Mouse (Mus musculus) gastrocnemius, postnatal 4 days (tissue): ENCODE measurements around the gene Ube2q2. TPM values are rescaled to one million over a fixed set of nuclear protein-coding genes. Genes with fewer than 3 reads are reported as not detected.
"Not testable (repeated sequence)": the region's sequence is repeated elsewhere in the genome, so short reads cannot be mapped to it uniquely, and the experiment has no call there.

Experiments used
- DNase-seq, 2 experiments: peaks; one replicate each; pipeline ENCODE4 v3.0.0; 2021 to 2022; ENCODE audit warnings: low spot score in 2 of 2, mixed read lengths in 2 of 2
- total RNA-seq, 2 experiments: library from RNA; stranded (reverse); gene quantifications; 2 replicates each; pipeline ENCODE4 v1.2.3; 2021

Ube2q2 gene
- total RNA-seq, 2 experiments from 2014 or later: 26.7 to 27.2 TPM

- no peak for DNase-seq
These were observed 87.8 kb downstream of the Ube2q2 start for GRCm38 (mm10) chr9:55236235-55237165.

GRCm38 (mm10) chr9:55240852-55241251 is 92.2 kb downstream of the Ube2q2 start:
- no peak for DNase-seq

- no peak for DNase-seq
These were observed 93.4 kb downstream of the Ube2q2 start for GRCm38 (mm10) chr9:55241863-55242685.

GRCm38 (mm10) chr9:55243280-55243679 is 94.6 kb downstream of the Ube2q2 start:
- DNase-seq: no peak

- no peak for DNase-seq
These were observed 95.4 kb downstream of the Ube2q2 start for GRCm38 (mm10) chr9:55244079-55244478.

GRCm38 (mm10) chr9:55245057-55245750 is 96.5 kb downstream of the Ube2q2 start:
- not testable (repeated sequence) for DNase-seq

- no peak for DNase-seq
These were observed 97.8 kb downstream of the Ube2q2 start for GRCm38 (mm10) chr9:55246440-55246839.

- no peak for DNase-seq
These were observed 98.3 kb downstream of the Ube2q2 start for GRCm38 (mm10) chr9:55246918-55247317.

GRCm38 (mm10) chr9:55248465-55248864 is 99.8 kb downstream of the Ube2q2 start:
- DNase-seq: no peak

GRCm38 (mm10) chr9:55250595-55251247 is 102.1 kb downstream of the Ube2q2 start:
- DNase-seq: no peak

GRCm38 (mm10) chr9:55252097-55252496 is 103.4 kb downstream of the Ube2q2 start:
- not testable (repeated sequence) for DNase-seq

GRCm38 (mm10) chr9:55253849-55254248 is 105.2 kb downstream of the Ube2q2 start:
- no peak for DNase-seq

GRCm38 (mm10) chr9:55255056-55255455 is 106.4 kb downstream of the Ube2q2 start:
- no peak for DNase-seq

GRCm38 (mm10) chr9:55255604-55256003 is 107.0 kb downstream of the Ube2q2 start:
- DNase-seq: no peak

- no peak for DNase-seq
These were observed 108.5 kb downstream of the Ube2q2 start for GRCm38 (mm10) chr9:55257105-55257504.

Other genes starting within 250 kb of the Ube2q2 start
- gene Hykk, start 231.6 kb upstream of the Ube2q2 start, total RNA-seq: 1 to 10 TPM; 4.8 to 5.1 TPM
- 100 to 1,000 TPM; 170 to 194 TPM for gene Psma4, start 198.1 kb upstream of the Ube2q2 start, total RNA-seq
- gene AY074887, start 197.9 kb upstream of the Ube2q2 start, total RNA-seq: under 1 TPM in 1 of 2 experiments, not detected in 1; 0.36 TPM
- gene Chrna5, start 168.0 kb upstream of the Ube2q2 start, total RNA-seq: under 1 TPM; 0.22 to 0.23 TPM
- under 1 TPM in 1 of 2 experiments, not detected in 1; 0.10 TPM for gene Chrna3, start 122.3 kb upstream of the Ube2q2 start, total RNA-seq
- gene Chrnb4, start 100.1 kb upstream of the Ube2q2 start, total RNA-seq: under 1 TPM; 0.10 to 0.20 TPM
- 10 to 100 TPM; 21.0 to 23.9 TPM for gene Fbxo22, start 60.1 kb downstream of the Ube2q2 start, total RNA-seq
- gene Nrg4, start 178.0 kb downstream of the Ube2q2 start, total RNA-seq: 1 to 10 TPM; 1.5 to 1.6 TPM
- gene Tmem266, start 178.1 kb downstream of the Ube2q2 start, total RNA-seq: under 1 TPM; 0.44 to 0.74 TPM